Mouse (Mus musculus): Measurements from ENCODE around the gene Lpp.

DNA sequence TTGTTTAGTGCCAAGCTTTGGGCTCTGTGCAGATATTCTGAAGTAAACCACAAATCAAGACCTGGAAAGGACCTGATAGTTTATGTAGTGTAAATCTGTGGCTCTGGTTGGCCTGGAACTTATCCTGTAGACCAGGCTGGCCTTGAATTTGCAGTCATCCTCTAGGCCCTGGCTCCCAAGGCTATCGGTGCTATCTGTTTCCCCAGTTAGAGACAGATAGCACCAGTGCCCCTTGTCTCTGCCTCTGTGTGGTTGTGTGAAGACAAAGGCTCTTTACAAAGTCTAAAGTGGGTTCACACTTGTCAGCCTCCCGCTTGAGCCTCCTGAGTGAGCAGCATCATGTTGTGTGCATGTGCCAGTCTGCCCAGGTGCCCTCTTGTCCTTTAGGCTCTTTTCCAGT lies 104.1 kb downstream of the Lpp start:
- TF ChIP-seq CTCF (IDR thresholded peaks at IDR 0.05; ENCODE audit: borderline replicate concordance, insufficient read depth, low read depth, low read length) (no peak), POLR2A (IDR thresholded peaks at IDR 0.05; ENCODE audit: borderline replicate concordance, insufficient read depth, low read length) (no peak)

Data from cerebellum, adult 2 months (tissue).